11 mouse cellular contexts compared by ENCODE assay signal in genomic region chr1:156074575-156074974, GRCm38 (mm10). TPM values are rescaled to one million over a fixed set of nuclear protein-coding genes. Genes with fewer than 3 reads are reported as not detected.
DNase-seq lines count a peak whose midpoint lies in the region; ATAC-seq and TF ChIP-seq lines count a peak whose summit lies in the region.
"Had no signal": no experiment of that assay in that cellular context is flagged by ENCODE, and none has a peak within 500 bp of the region (broad histone marks: within the 10 kb centered on the region; RNA-seq: fewer than 3 reads in every experiment).

No protein-coding gene starts in this region.

- H3K9ac ChIP-seq in heart, embryonic 11.5 days (ENCODE audit: low read depth, low read length) = no peak overlapping the region
- no peak overlapping the region for H3K9ac ChIP-seq in heart, embryonic 12.5 days
- no peak overlapping the region for H3K9ac ChIP-seq in ES-E14 (ENCODE audit: insufficient read depth, low read depth, low read length, poor library complexity, severe bottlenecking)
- H3K9ac ChIP-seq in embryonic facial prominence, embryonic 14.5 days (ENCODE audit: low read depth, low read length) = no peak overlapping the region
- no peak overlapping the region for H3K9ac ChIP-seq in limb, embryonic 14.5 days (ENCODE audit: low read depth, low read length, severe bottlenecking)
- no peak overlapping the region for H3K9ac ChIP-seq in midbrain, postnatal 0 days (replicated peaks; ENCODE audit: low read length, poor library complexity, severe bottlenecking)
- H3K9ac ChIP-seq: limb, embryonic 12.5 days; neural tube, embryonic 13.5 days had no signal

- H3K36me3 ChIP-seq in heart, embryonic 11.5 days (ENCODE audit: control insufficient read depth, insufficient read depth, low read length) = no peaks in the 10 kb centered on the region
- H3K36me3 ChIP-seq in heart, embryonic 12.5 days = no peaks in the 10 kb centered on the region
- no peaks in the 10 kb centered on the region for H3K36me3 ChIP-seq in ES-E14 (ENCODE audit: control insufficient read depth, insufficient read depth, low read length, poor library complexity, severe bottlenecking)
- no peaks in the 10 kb centered on the region for H3K36me3 ChIP-seq in embryonic facial prominence, embryonic 14.5 days (ENCODE audit: control insufficient read depth, insufficient read depth, low read length)
- no peaks in the 10 kb centered on the region for H3K36me3 ChIP-seq in limb, embryonic 14.5 days (ENCODE audit: control insufficient read depth, insufficient read depth, low read length)
- H3K36me3 ChIP-seq in midbrain, postnatal 0 days (ENCODE audit: insufficient read depth, low read length) = no peaks in the 10 kb centered on the region
- H3K36me3 ChIP-seq: limb, embryonic 12.5 days; neural tube, embryonic 13.5 days had no signal

- peaks cover 20% of the 10 kb centered on the region for H3K4me1 ChIP-seq in heart, embryonic 11.5 days (ENCODE audit: control insufficient read depth, insufficient read depth, low read length)
- peaks cover 33% of the 10 kb centered on the region for H3K4me1 ChIP-seq in heart, embryonic 12.5 days (replicated peaks)
- H3K4me1 ChIP-seq in ES-E14 (ENCODE audit: control insufficient read depth in 2 of 2, insufficient read depth in 2 of 2, low read length in 2 of 2, poor library complexity in 1 of 2) = peaks cover 6 to 23% of the 10 kb centered on the region in 2 experiments; a peak in 3 of 4 replicates
- H3K4me1 ChIP-seq in embryonic facial prominence, embryonic 14.5 days (ENCODE audit: control insufficient read depth, insufficient read depth, low read length) = no peaks in the 10 kb centered on the region
- no peaks in the 10 kb centered on the region; the same call in 1 of the 2 replicates for H3K4me1 ChIP-seq in limb, embryonic 14.5 days (ENCODE audit: control insufficient read depth, insufficient read depth, low read length)
- H3K4me1 ChIP-seq in midbrain, postnatal 0 days (ENCODE audit: insufficient read depth, low read length) = no peaks in the 10 kb centered on the region
- H3K4me1 ChIP-seq: neural tube, embryonic 13.5 days had no signal

- no peak overlapping the region for H3K4me2 ChIP-seq in heart, embryonic 11.5 days
- H3K4me2 ChIP-seq in heart, embryonic 12.5 days = no peak overlapping the region
- H3K4me2 ChIP-seq in embryonic facial prominence, embryonic 14.5 days (ENCODE audit: low read depth, low read length) = no peak overlapping the region
- H3K4me2 ChIP-seq in limb, embryonic 14.5 days (replicated peaks; ENCODE audit: low read depth, low read length, severe bottlenecking) = no peak overlapping the region
- no peak overlapping the region for H3K4me2 ChIP-seq in midbrain, postnatal 0 days (ENCODE audit: low read depth, low read length, poor library complexity, severe bottlenecking)
- H3K4me2 ChIP-seq: limb, embryonic 12.5 days; neural tube, embryonic 13.5 days had no signal

- 41% methylated on average over 8 of the region's 8 CpGs for WGBS in heart, embryonic 11.5 days (ENCODE audit: insufficient replicate concordance)
- WGBS in heart, embryonic 12.5 days = 34% methylated on average over 8 of the region's 8 CpGs
- WGBS in embryonic facial prominence, embryonic 14.5 days = 27% methylated on average over 8 of the region's 8 CpGs
- 35% methylated on average over 7 of the region's 8 CpGs for WGBS in limb, embryonic 14.5 days
- 79% methylated on average over 8 of the region's 8 CpGs for WGBS in midbrain, postnatal 0 days

- peak overlapping the region; percentile 29; the same call in 1 of the 2 replicates for H3K27ac ChIP-seq in heart, embryonic 11.5 days (ENCODE audit: low read depth, low read length)
- H3K27ac ChIP-seq in heart, embryonic 12.5 days (ENCODE audit: poor library complexity, severe bottlenecking) = no peak overlapping the region
- peak overlapping the region; percentile 40; the same call in 1 of the 2 replicates for H3K27ac ChIP-seq in ES-E14 (ENCODE audit: insufficient read depth, low read depth, low read length, poor library complexity, severe bottlenecking)
- H3K27ac ChIP-seq in embryonic facial prominence, embryonic 14.5 days (replicated peaks; ENCODE audit: low read depth, low read length) = no peak overlapping the region
- no peak overlapping the region for H3K27ac ChIP-seq in limb, embryonic 14.5 days (replicated peaks; ENCODE audit: low read depth, low read length)
- H3K27ac ChIP-seq in midbrain, postnatal 0 days (ENCODE audit: low read depth, low read length) = no peak overlapping the region
- H3K27ac ChIP-seq: limb, embryonic 12.5 days; neural tube, embryonic 13.5 days had no signal

- no peak overlapping the region for H3K4me3 ChIP-seq in heart, embryonic 11.5 days (ENCODE audit: low read depth, low read length)
- no peak overlapping the region for H3K4me3 ChIP-seq in heart, embryonic 12.5 days
- no peak overlapping the region for H3K4me3 ChIP-seq in ES-E14 (ENCODE audit: insufficient read depth in 1 of 2, low read depth in 1 of 2, low read length in 2 of 2, poor library complexity in 1 of 2, severe bottlenecking in 1 of 2)
- H3K4me3 ChIP-seq in embryonic facial prominence, embryonic 14.5 days (ENCODE audit: low read depth, low read length) = no peak overlapping the region
- H3K4me3 ChIP-seq in limb, embryonic 14.5 days (replicated peaks; ENCODE audit: low read length) = no peak overlapping the region
- H3K4me3 ChIP-seq in midbrain, postnatal 0 days (ENCODE audit: low read depth, low read length) = no peak overlapping the region
- H3K4me3 ChIP-seq: limb, embryonic 12.5 days; neural tube, embryonic 13.5 days had no signal

- no peaks in the 10 kb centered on the region for H3K9me3 ChIP-seq in heart, embryonic 11.5 days (replicated peaks; ENCODE audit: control insufficient read depth, low read length)
- no peaks in the 10 kb centered on the region for H3K9me3 ChIP-seq in heart, embryonic 12.5 days (replicated peaks)
- H3K9me3 ChIP-seq in ES-E14 (ENCODE audit: control insufficient read depth, insufficient read depth, low read depth, low read length) = no peaks in the 10 kb centered on the region
- no peaks in the 10 kb centered on the region for H3K9me3 ChIP-seq in embryonic facial prominence, embryonic 14.5 days (ENCODE audit: control insufficient read depth, low read length)
- H3K9me3 ChIP-seq in limb, embryonic 14.5 days (ENCODE audit: control insufficient read depth, low read length) = no peaks in the 10 kb centered on the region
- no peaks in the 10 kb centered on the region for H3K9me3 ChIP-seq in midbrain, postnatal 0 days (ENCODE audit: low read length)
- H3K9me3 ChIP-seq: limb, embryonic 12.5 days; neural tube, embryonic 13.5 days had no signal

- ATAC-seq in heart, embryonic 11.5 days (replicated peaks; ENCODE audit: insufficient number of reproducible peaks, low FRiP score, low TSS enrichment) = no peak
- no peak for ATAC-seq in heart, embryonic 12.5 days (ENCODE audit: insufficient number of reproducible peaks, low FRiP score)
- peak; percentile 60; the same call in 1 of the 2 replicates for ATAC-seq in embryonic facial prominence, embryonic 14.5 days (ENCODE audit: low read depth)
- peak; percentile 53; the same call in 1 of the 2 replicates for ATAC-seq in limb, embryonic 14.5 days (ENCODE audit: low FRiP score, low read depth)
- no peak for ATAC-seq in midbrain, postnatal 0 days (ENCODE audit: low FRiP score)

- H3K27me3 ChIP-seq in heart, embryonic 11.5 days (ENCODE audit: control insufficient read depth, insufficient read depth, low read length) = no peaks in the 10 kb centered on the region
- no peaks in the 10 kb centered on the region for H3K27me3 ChIP-seq in heart, embryonic 12.5 days (replicated peaks)
- H3K27me3 ChIP-seq in embryonic facial prominence, embryonic 14.5 days (replicated peaks; ENCODE audit: control insufficient read depth, insufficient read depth, low read length) = no peaks in the 10 kb centered on the region
- no peaks in the 10 kb centered on the region for H3K27me3 ChIP-seq in limb, embryonic 14.5 days (ENCODE audit: control insufficient read depth, insufficient read depth, low read length)
- no peaks in the 10 kb centered on the region for H3K27me3 ChIP-seq in midbrain, postnatal 0 days (ENCODE audit: insufficient read depth, low read length)
- H3K27me3 ChIP-seq: CH12.LX; limb, embryonic 12.5 days; neural tube, embryonic 13.5 days had no signal

- no peak for DNase-seq in ES-E14 (ENCODE audit: low read depth, low spot score)
- DNase-seq in embryonic facial prominence, embryonic 14.5 days (ENCODE audit: low spot score) = peak; percentile 57
- DNase-seq in limb, embryonic 14.5 days (ENCODE audit: low spot score) = peak; percentile 28
- DNase-seq in layer of hippocampus, postnatal 14 days (ENCODE audit: low spot score in 2 of 2) = no peak
- no peak for DNase-seq in left cerebral cortex, adult 8-10 months (ENCODE audit: low spot score in 2 of 2)
- no peak for DNase-seq in midbrain, postnatal 0 days (ENCODE audit: low spot score)

- TF ChIP-seq CTCF in midbrain, postnatal 0 days (IDR thresholded peaks at IDR 0.05) = no peak

- no peak for TF ChIP-seq POLR2A in limb, embryonic 14.5 days (IDR thresholded peaks at IDR 0.05; ENCODE audit: borderline replicate concordance, extremely low read depth, insufficient read depth, insufficient read length)

- in situ Hi-C loops in ES-E14 (cut with MboI; ENCODE audit: low sequenced_read_pairs in 2 of 2, unreplicated experiment in 2 of 2) = no loop called here

RNA-seq across cellular contexts. Expression of gene Tor1aip1, which starts 38.3 kb away (rescaled TPM):
- polyA plus RNA-seq in heart, embryonic 11.5 days (2014; fragmentation: Nextera tagmentation; extraction: Ambion mirVana) = 30.5 and 37.6 TPM in 2 replicates
- polyA plus RNA-seq in heart, embryonic 12.5 days (2016; fragmentation: Nextera tagmentation; extraction: Ambion mirVana) = 35.6 and 36.9 TPM in 2 replicates
- total RNA-seq in ES-E14 (2012; rRNA removed) = 27.9 and 28.5 TPM in 2 replicates
- polyA plus RNA-seq in embryonic facial prominence, embryonic 14.5 days (2014; fragmentation: Nextera tagmentation; extraction: Ambion mirVana) = 44.0 and 44.8 TPM in 2 replicates
- 22.4 and 27.2 TPM in 2 replicates for polyA plus RNA-seq in limb, embryonic 14.5 days (2012; rRNA removed)
- 45.6 and 49.7 TPM in 2 replicates for polyA plus RNA-seq in limb, embryonic 14.5 days (2014; fragmentation: Nextera tagmentation; extraction: Ambion mirVana)
- 10 to 100 TPM; 29.2 TPM for total RNA-seq in layer of hippocampus, postnatal 14 days (2021)
- total RNA-seq in left cerebral cortex, adult 8-10 months (2022) = 10 to 100 TPM; 31.6 to 35.0 (median 34.9) TPM
- total RNA-seq in midbrain, postnatal 0 days (2014; rRNA removed) = 18.2 and 29.5 TPM in 2 replicates
- 21.6 and 21.9 TPM in 2 replicates for polyA plus RNA-seq in midbrain, postnatal 0 days (2015; fragmentation: Nextera tagmentation; extraction: Ambion mirVana)

RNA-seq across cellular contexts. Expression of gene Tor1aip2, which starts 39.4 kb away (rescaled TPM):
- 103 and 105 TPM in 2 replicates for polyA plus RNA-seq in heart, embryonic 11.5 days (2014; fragmentation: Nextera tagmentation; extraction: Ambion mirVana)
- polyA plus RNA-seq in heart, embryonic 12.5 days (2016; fragmentation: Nextera tagmentation; extraction: Ambion mirVana) = 93.3 and 100 TPM in 2 replicates
- total RNA-seq in ES-E14 (2012; rRNA removed) = 94.3 and 107 TPM in 2 replicates
- polyA plus RNA-seq in embryonic facial prominence, embryonic 14.5 days (2014; fragmentation: Nextera tagmentation; extraction: Ambion mirVana) = 113 and 121 TPM in 2 replicates
- 94.4 and 107 TPM in 2 replicates for polyA plus RNA-seq in limb, embryonic 14.5 days (2012; rRNA removed)
- polyA plus RNA-seq in limb, embryonic 14.5 days (2014; fragmentation: Nextera tagmentation; extraction: Ambion mirVana) = 121 and 123 TPM in 2 replicates
- 10 to 100 TPM; 60.8 to 69.9 TPM for total RNA-seq in layer of hippocampus, postnatal 14 days (2021)
- 10 to 100 TPM; 42.4 to 47.1 (median 46.4) TPM for total RNA-seq in left cerebral cortex, adult 8-10 months (2022)
- total RNA-seq in midbrain, postnatal 0 days (2014; rRNA removed) = 64.3 and 67.0 TPM in 2 replicates
- polyA plus RNA-seq in midbrain, postnatal 0 days (2015; fragmentation: Nextera tagmentation; extraction: Ambion mirVana) = 46.1 and 46.7 TPM in 2 replicates

Comparison
In these comparisons a context has a peak if more than half of its experiments do, and no peak if none do; other contexts are left out.
1. H3K27ac ChIP-seq: peak in heart, embryonic 11.5 days (single experiment) and ES-E14 (single experiment); none in heart, embryonic 12.5 days (single experiment), embryonic facial prominence, embryonic 14.5 days (single experiment), limb, embryonic 14.5 days (single experiment) and midbrain, postnatal 0 days (single experiment).
2. ATAC-seq: peak in embryonic facial prominence, embryonic 14.5 days (single experiment) and limb, embryonic 14.5 days (single experiment); none in heart, embryonic 11.5 days (single experiment), heart, embryonic 12.5 days (single experiment) and midbrain, postnatal 0 days (single experiment).
3. DNase-seq: peak in embryonic facial prominence, embryonic 14.5 days (single experiment) and limb, embryonic 14.5 days (single experiment); none in ES-E14 (single experiment), layer of hippocampus, postnatal 14 days (0 of 2), left cerebral cortex, adult 8-10 months (0 of 2) and midbrain, postnatal 0 days (single experiment).